Mouse (Mus musculus): ENCODE measurements around the gene Vmn1r2. TPM values are rescaled to one million over a fixed set of nuclear protein-coding genes. Genes with fewer than 3 reads are reported as not detected.
A peak's percentile ranks its signal among the peaks of the same experiment; 100 is the strongest.
"Not testable (repeated sequence)": the region's sequence is repeated elsewhere in the genome, so short reads cannot be mapped to it uniquely, and the experiment has no call there.

The Vmn1r2 gene
- not detected in 2 replicates for polyA plus RNA-seq (2011; ENCODE audit: insufficient read depth, insufficient read length, low replicate concordance, missing spikeins)

- H3K4me3 ChIP-seq (replicated peaks; ENCODE audit: control insufficient read depth, low read depth, low read length); H3K27ac ChIP-seq (ENCODE audit: control insufficient read depth, insufficient read depth, low read depth, low read length, poor library complexity); H3K4me1 ChIP-seq (ENCODE audit: control insufficient read depth, insufficient read depth, low read length): not testable (repeated sequence)
- WGBS: no CpG with 5 or more reads among the region's 1 CpGs
Measured at GRCm38 (mm10) chr4:3167020-3167419, at the start of gene Vmn1r2. Gene Vmn1r2, plus strand, starts transcription at chr4:3167320.

DNA sequence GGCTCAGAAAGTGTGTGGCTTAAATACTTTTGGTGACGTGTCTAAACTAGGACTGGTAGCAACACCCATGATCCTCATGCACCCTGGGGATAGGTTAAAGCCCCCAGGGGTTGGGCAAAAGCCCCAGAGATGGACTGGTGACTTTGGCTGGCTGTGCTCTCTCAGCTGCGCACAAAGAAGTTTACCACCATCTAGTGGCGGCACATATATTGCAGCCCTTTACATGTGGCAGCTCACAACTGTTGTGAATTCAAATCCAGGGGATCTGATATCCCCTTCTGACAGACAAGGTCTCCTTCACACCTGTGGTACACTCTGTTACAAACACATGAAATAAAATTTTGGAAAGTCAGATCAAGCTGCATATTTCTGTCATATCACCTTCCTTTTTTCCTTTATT, 19.2 kb upstream of the Vmn1r2 start:
- H3K27ac ChIP-seq (ENCODE audit: control insufficient read depth, insufficient read depth, low read depth, low read length, poor library complexity); H3K4me3 ChIP-seq (replicated peaks; ENCODE audit: control insufficient read depth, low read depth, low read length); H3K4me1 ChIP-seq (ENCODE audit: control insufficient read depth, insufficient read depth, low read length): not testable (repeated sequence)
- no CpG with 5 or more reads among the region's 3 CpGs for WGBS

GRCm38 (mm10) chr4:3153320-3153719, 13.8 kb upstream of the Vmn1r2 start:
- H3K4me3 ChIP-seq (replicated peaks; ENCODE audit: control insufficient read depth, low read depth, low read length); H3K27ac ChIP-seq (ENCODE audit: control insufficient read depth, insufficient read depth, low read depth, low read length, poor library complexity); H3K4me1 ChIP-seq (ENCODE audit: control insufficient read depth, insufficient read depth, low read length): not testable (repeated sequence)
- 65% methylated on average over 2 of the region's 2 CpGs for WGBS

- H3K27ac ChIP-seq (ENCODE audit: control insufficient read depth, insufficient read depth, low read depth, low read length, poor library complexity); H3K4me3 ChIP-seq (replicated peaks; ENCODE audit: control insufficient read depth, low read depth, low read length); H3K4me1 ChIP-seq (ENCODE audit: control insufficient read depth, insufficient read depth, low read length): not testable (repeated sequence)
Measured at GRCm38 (mm10) chr4:3164429-3164828, 2.7 kb upstream of the Vmn1r2 start.

- H3K27ac ChIP-seq (ENCODE audit: control insufficient read depth, insufficient read depth, low read depth, low read length, poor library complexity): 0 out of 2 replicates have a peak overlapping the region, but pooled peaks have one; percentile 14
- no peaks in the 10 kb centered on the region for H3K4me1 ChIP-seq (ENCODE audit: control insufficient read depth, insufficient read depth, low read length)
- H3K4me3 ChIP-seq (replicated peaks; ENCODE audit: control insufficient read depth, low read depth, low read length): no peak overlapping the region
- TF ChIP-seq CTCF (IDR thresholded peaks at IDR 0.05; ENCODE audit: control insufficient read depth, insufficient read depth, low read length) (no peak), POLR2A (IDR thresholded peaks at IDR 0.05; ENCODE audit: borderline replicate concordance, control insufficient read depth, low read depth, low read length) (no peak)
- 86% methylated on average over 4 of the region's 4 CpGs for WGBS
Measured at GRCm38 (mm10) chr4:3165046-3165445, 2.1 kb upstream of the Vmn1r2 start.

DNA sequence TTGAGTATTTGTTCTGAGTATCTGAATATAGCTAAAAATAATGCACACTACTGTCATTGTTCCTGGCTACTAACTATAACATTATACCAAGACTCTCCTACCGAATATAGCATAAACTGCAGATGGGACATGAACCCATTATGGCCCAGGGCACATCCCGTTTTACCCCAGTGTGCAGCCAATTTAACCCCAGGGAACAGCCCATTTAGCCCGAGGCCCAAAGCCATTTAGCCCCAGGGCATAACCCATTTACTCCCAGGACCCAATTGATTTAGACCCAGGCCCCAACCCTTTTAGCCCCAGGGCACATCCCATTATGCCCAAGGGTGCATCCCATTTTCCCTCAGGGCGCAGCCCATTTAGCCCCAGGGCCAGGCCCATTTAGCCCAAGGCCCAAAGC, 7.5 kb downstream of the Vmn1r2 start:
- H3K4me1 ChIP-seq (ENCODE audit: control insufficient read depth, insufficient read depth, low read length); H3K4me3 ChIP-seq (replicated peaks; ENCODE audit: control insufficient read depth, low read depth, low read length); H3K27ac ChIP-seq (ENCODE audit: control insufficient read depth, insufficient read depth, low read depth, low read length, poor library complexity): not testable (repeated sequence)
- 80% methylated on average over 4 of the region's 4 CpGs for WGBS

GRCm38 (mm10) chr4:3175756-3176155, 8.6 kb downstream of the Vmn1r2 start:
- not testable (repeated sequence) for H3K4me1 ChIP-seq (ENCODE audit: control insufficient read depth, insufficient read depth, low read length); H3K27ac ChIP-seq (ENCODE audit: control insufficient read depth, insufficient read depth, low read depth, low read length, poor library complexity); H3K4me3 ChIP-seq (replicated peaks; ENCODE audit: control insufficient read depth, low read depth, low read length)
- WGBS: 87% methylated on average over 7 of the region's 8 CpGs

DNA sequence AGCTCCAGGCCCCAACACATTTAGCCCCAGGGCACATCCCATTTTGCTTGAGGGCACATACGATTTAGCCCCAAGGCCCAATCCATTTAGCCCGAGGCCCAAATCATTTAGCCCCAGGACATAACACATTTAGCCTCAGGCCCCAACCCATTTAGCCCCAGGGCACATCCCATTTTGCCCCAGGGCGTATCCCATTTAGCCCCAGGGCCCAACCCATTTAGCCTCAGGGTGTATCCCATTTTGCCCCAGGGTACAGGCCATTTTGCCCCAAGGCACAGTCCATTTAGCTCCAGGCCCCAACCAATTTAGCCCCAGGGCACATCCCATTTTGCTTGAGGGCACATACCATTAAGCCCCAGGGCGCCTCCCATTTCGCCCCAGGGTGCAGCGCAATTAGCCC, 9.1 kb downstream of the Vmn1r2 start:
- not testable (repeated sequence) for H3K4me1 ChIP-seq (ENCODE audit: control insufficient read depth, insufficient read depth, low read length); H3K27ac ChIP-seq (ENCODE audit: control insufficient read depth, insufficient read depth, low read depth, low read length, poor library complexity); H3K4me3 ChIP-seq (replicated peaks; ENCODE audit: control insufficient read depth, low read depth, low read length)
- WGBS: 85% methylated on average over 6 of the region's 6 CpGs

DNA sequence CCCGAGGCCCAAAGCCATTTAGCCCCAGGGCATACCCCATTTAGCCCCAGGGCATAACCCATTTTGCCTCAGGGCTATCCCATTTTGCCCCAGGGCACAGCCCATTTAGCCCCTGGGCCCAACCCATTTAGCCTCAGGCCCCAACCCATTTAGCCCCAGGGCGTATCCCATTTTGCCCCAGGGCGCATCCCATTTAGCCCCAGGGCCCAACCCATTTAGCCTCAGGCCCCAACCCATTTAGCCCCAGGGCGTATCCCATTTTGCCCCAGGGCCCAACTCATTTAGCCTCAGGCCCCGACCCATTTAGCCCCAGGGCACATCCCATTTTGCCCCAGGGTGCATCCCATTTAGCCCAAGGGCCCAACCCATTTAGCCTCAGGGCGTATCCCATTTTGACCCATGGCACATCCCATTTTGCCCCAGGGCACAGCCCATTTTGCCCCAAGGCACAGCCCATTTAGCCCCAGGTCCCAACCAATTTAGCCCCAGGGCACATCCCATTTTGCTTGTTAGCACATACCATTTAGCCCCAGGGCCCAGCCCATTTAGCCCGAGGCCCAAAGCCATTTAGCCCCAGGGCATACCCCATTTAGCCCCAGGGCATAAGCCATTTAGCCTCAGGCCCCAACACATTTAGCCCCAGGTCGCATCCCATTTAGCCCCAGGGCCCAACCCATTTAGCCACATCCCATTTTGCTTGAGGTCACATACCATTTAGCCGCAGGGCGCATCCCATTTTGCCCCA, 9.8 kb downstream of the Vmn1r2 start:
- not testable (repeated sequence) for H3K27ac ChIP-seq (ENCODE audit: control insufficient read depth, insufficient read depth, low read depth, low read length, poor library complexity); H3K4me1 ChIP-seq (ENCODE audit: control insufficient read depth, insufficient read depth, low read length); H3K4me3 ChIP-seq (replicated peaks; ENCODE audit: control insufficient read depth, low read depth, low read length)
- 87% methylated on average over 10 of the region's 10 CpGs for WGBS

DNA sequence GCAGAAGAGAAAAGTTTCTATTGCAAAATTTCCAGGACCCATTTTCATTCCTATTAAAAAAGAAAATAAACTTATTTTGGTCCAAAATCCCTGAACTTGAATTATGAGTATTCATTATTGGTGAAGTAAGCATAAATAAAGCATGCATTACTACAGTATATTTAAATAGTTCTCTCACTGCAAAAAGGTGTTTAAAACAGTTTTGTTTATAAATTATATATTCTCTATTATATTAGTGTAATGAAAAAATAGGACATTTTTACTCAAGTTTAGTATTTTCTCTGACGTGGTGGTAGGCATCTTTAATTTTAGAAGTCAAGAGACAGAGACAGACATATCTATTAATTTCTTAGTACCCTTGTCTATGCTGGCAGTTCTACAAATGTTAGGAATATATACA, 18.1 kb downstream of the Vmn1r2 start, which contains the start of gene Vmn1r3:
Vmn1r3 (minus strand) TSS at position 101 of the 400 bp plus-strand sequence.
- H3K27ac ChIP-seq (ENCODE audit: control insufficient read depth, insufficient read depth, low read depth, low read length, poor library complexity); H3K4me3 ChIP-seq (replicated peaks; ENCODE audit: control insufficient read depth, low read depth, low read length); H3K4me1 ChIP-seq (ENCODE audit: control insufficient read depth, insufficient read depth, low read length): not testable (repeated sequence)
- WGBS: 69% methylated on average over 1 of the region's 1 CpGs

GRCm38 (mm10) chr4:3209643-3210217, 42.6 kb downstream of the Vmn1r2 start:
- H3K4me1 ChIP-seq (ENCODE audit: control insufficient read depth, insufficient read depth, low read length); H3K4me3 ChIP-seq (replicated peaks; ENCODE audit: control insufficient read depth, low read depth, low read length); H3K27ac ChIP-seq (ENCODE audit: control insufficient read depth, insufficient read depth, low read depth, low read length, poor library complexity): not testable (repeated sequence)
- WGBS: 0% methylated on average over 1 of the region's 1 CpGs

DNA sequence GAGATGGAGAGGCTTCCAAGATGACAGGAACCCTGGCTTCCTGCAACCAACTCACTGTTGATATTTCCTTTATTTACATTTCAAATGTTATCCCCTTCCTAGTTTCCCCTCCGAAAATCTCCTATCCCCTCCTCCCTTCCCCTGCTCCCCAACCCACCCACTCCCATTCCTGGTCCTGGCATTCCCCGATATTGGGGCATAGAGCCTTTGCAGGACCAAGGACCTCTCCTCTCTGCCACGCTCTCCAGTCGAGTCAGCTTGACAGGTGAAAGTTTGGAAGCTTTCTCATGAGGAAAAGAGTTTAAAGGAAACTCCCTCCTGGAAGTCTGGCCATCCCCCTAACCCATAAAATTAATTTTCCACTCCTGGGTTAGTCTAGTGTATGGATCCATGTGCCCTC, 46.2 kb downstream of the Vmn1r2 start:
- H3K4me3 ChIP-seq (replicated peaks; ENCODE audit: control insufficient read depth, low read depth, low read length); H3K4me1 ChIP-seq (ENCODE audit: control insufficient read depth, insufficient read depth, low read length); H3K27ac ChIP-seq (ENCODE audit: control insufficient read depth, insufficient read depth, low read depth, low read length, poor library complexity): not testable (repeated sequence)
- WGBS: 73% methylated on average over 4 of the region's 4 CpGs

GRCm38 (mm10) chr4:3216382-3216781, 49.3 kb downstream of the Vmn1r2 start:
- H3K27ac ChIP-seq (ENCODE audit: control insufficient read depth, insufficient read depth, low read depth, low read length, poor library complexity); H3K4me1 ChIP-seq (ENCODE audit: control insufficient read depth, insufficient read depth, low read length); H3K4me3 ChIP-seq (replicated peaks; ENCODE audit: control insufficient read depth, low read depth, low read length): not testable (repeated sequence)
- 54% methylated on average over 2 of the region's 2 CpGs for WGBS
